Mouse (Mus musculus) neural tube, embryonic 15.5 days (tissue): ENCODE measurements around the gene Plscr5. TPM values are rescaled to one million over a fixed set of nuclear protein-coding genes. Genes with fewer than 3 reads are reported as not detected.
"Not testable (repeated sequence)": the region's sequence is repeated elsewhere in the genome, so short reads cannot be mapped to it uniquely, and the experiment has no call there.

Source experiments
- ATAC-seq: fragments of 200-750 bp; cut with Nextera tagmentation; 2 replicates; pipeline ENCODE4 v1.8.0; 2017; ENCODE audit warnings: mild to moderate bottlenecking, moderate TSS enrichment, moderate library complexity; ENCODE audit not compliant: low FRiP score
- H3K27ac ChIP-seq: fragments of 300-500 bp; sonication (generic); replicated peaks from 2 replicates; pipeline ENCODE4 v1.5.1; 2015; ENCODE audit warnings: mild to moderate bottlenecking, inconsistent platforms
- H3K27me3 ChIP-seq: fragments of 300-500 bp; sonication (generic); replicated peaks from 2 replicates; pipeline ENCODE4 v1.6.1; 2015; ENCODE audit warnings: inconsistent platforms
- H3K36me3 ChIP-seq: fragments of 300-500 bp; sonication (generic); 2 replicates; pipeline ENCODE4 v1.6.1; 2015; ENCODE audit warnings: inconsistent platforms
- H3K4me1 ChIP-seq: fragments of 300-500 bp; sonication (generic); 2 replicates; pipeline ENCODE4 v1.6.1; 2015; ENCODE audit warnings: inconsistent platforms
- H3K4me2 ChIP-seq: fragments of 300-500 bp; sonication (generic); 2 replicates; pipeline ENCODE4 v1.6.1; 2015; ENCODE audit warnings: inconsistent platforms, mild to moderate bottlenecking, moderate library complexity
- H3K4me3 ChIP-seq: fragments of 300-500 bp; sonication (generic); replicated peaks from 2 replicates; pipeline ENCODE4 v1.5.1; 2015; ENCODE audit warnings: mild to moderate bottlenecking, inconsistent platforms
- H3K9ac ChIP-seq: fragments of 300-500 bp; sonication (generic); replicated peaks from 2 replicates; pipeline ENCODE4 v1.6.1; 2015; ENCODE audit warnings: mild to moderate bottlenecking, inconsistent platforms
- H3K9me3 ChIP-seq: fragments of 300-500 bp; sonication (generic); replicated peaks from 2 replicates; pipeline ENCODE4 v1.6.1; 2016; ENCODE audit warnings: inconsistent platforms
- WGBS: fragments of 180-500 bp; shearing (Covaris S2); methylation state at CpG from one replicate; pipeline ENCODE4 v1.1.7; 2015; ENCODE audit warnings: mixed read lengths; 5-methylcytosine and 5-hydroxymethylcytosine counted together
- polyA plus RNA-seq: library from polyadenylated mRNA; unstranded; fragments of >200 nt; fragmentation: Nextera tagmentation; extraction: Ambion mirVana; gene quantifications from 2 replicates; pipeline ENCODE4 v1.2.1, GENCODE M21; 2015

Gene Plscr5
- polyA plus RNA-seq: 0.40 and 0.93 TPM in 2 replicates

GRCm38 (mm10) chr9:92192636-92193035 lies at the start of gene Plscr5:
TSS of gene Plscr5 (plus strand) at chr9:92192936.
- ATAC-seq, H3K9ac ChIP-seq, H3K27me3 ChIP-seq, H3K4me3 ChIP-seq, H3K4me1 ChIP-seq, H3K27ac ChIP-seq, H3K36me3 ChIP-seq, H3K9me3 ChIP-seq, H3K4me2 ChIP-seq: not testable (repeated sequence)
- 82% methylated on average over 9 of the region's 9 CpGs for WGBS

GRCm38 (mm10) chr9:92147555-92148248 lies 45.0 kb upstream of the Plscr5 start:
- no peak overlapping the region for H3K9ac ChIP-seq

GRCm38 (mm10) chr9:92162213-92162612 lies 30.5 kb upstream of the Plscr5 start:
- Histone ChIP-seq H3K27me3 (no peaks in the 10 kb centered on the region), H3K9ac (no peak overlapping the region), H3K27ac (no peak overlapping the region), H3K4me3 (no peak overlapping the region), H3K4me2 (no peak overlapping the region), H3K9me3 (no peaks in the 10 kb centered on the region), H3K36me3 (no peaks in the 10 kb centered on the region), H3K4me1 (no peaks in the 10 kb centered on the region)
- ATAC-seq: no peak
- WGBS: 47% methylated on average over 4 of the region's 4 CpGs

More at GRCm38 (mm10) chr9:92147555-92148248, 45.0 kb upstream of the Plscr5 start:
- no peaks in the 10 kb centered on the region for H3K27me3 ChIP-seq
- H3K4me1 ChIP-seq: no peaks in the 10 kb centered on the region
- no peak overlapping the region for H3K4me2 ChIP-seq
- H3K9me3 ChIP-seq: no peaks in the 10 kb centered on the region
- ATAC-seq: peak; percentile 77
- H3K4me3 ChIP-seq: no peak overlapping the region
- 17% methylated on average over 7 of the region's 7 CpGs for WGBS
- H3K36me3 ChIP-seq: no peaks in the 10 kb centered on the region
- H3K27ac ChIP-seq: no peak overlapping the region

- no peaks in the 10 kb centered on the region for H3K36me3 ChIP-seq
- ATAC-seq: peak; percentile 56
- no peaks in the 10 kb centered on the region for H3K9me3 ChIP-seq
- H3K27ac ChIP-seq: no peak overlapping the region; the same call in 1 of the 2 replicates
- no peak overlapping the region for H3K9ac ChIP-seq
- WGBS: 95% methylated on average over 3 of the region's 3 CpGs
- H3K4me2 ChIP-seq: no peak overlapping the region
- no peak overlapping the region for H3K4me3 ChIP-seq
- peaks cover 8% of the 10 kb centered on the region; the same call in 1 of the 2 replicates for H3K4me1 ChIP-seq
- no peaks in the 10 kb centered on the region for H3K27me3 ChIP-seq
Measured at GRCm38 (mm10) chr9:92173318-92173985, 19.3 kb upstream of the Plscr5 start.

GRCm38 (mm10) chr9:92174176-92175075 lies 18.3 kb upstream of the Plscr5 start:
- Histone ChIP-seq H3K4me2 (peak overlapping the region; percentile 27), H3K9me3 (no peaks in the 10 kb centered on the region), H3K9ac (no peak overlapping the region), H3K4me1 (peaks cover 8% of the 10 kb centered on the region; the same call in 1 of the 2 replicates), H3K4me3 (no peak overlapping the region), H3K27me3 (no peaks in the 10 kb centered on the region), H3K27ac (peak overlapping the region; percentile 37; the same call in 1 of the 2 replicates), H3K36me3 (no peaks in the 10 kb centered on the region)
- 16% methylated on average over 15 of the region's 15 CpGs for WGBS
- ATAC-seq: peak; percentile 81

- Histone ChIP-seq H3K9ac (no peak overlapping the region), H3K4me2 (no peak overlapping the region), H3K4me3 (no peak overlapping the region), H3K27ac (no peak overlapping the region), H3K4me1 (peaks cover 8% of the 10 kb centered on the region; the same call in 1 of the 2 replicates), H3K9me3 (no peaks in the 10 kb centered on the region), H3K36me3 (no peaks in the 10 kb centered on the region), H3K27me3 (no peaks in the 10 kb centered on the region)
- no peak for ATAC-seq
- WGBS: 53% methylated on average over 2 of the region's 2 CpGs
Measured at GRCm38 (mm10) chr9:92178861-92179469, 13.8 kb upstream of the Plscr5 start.

- Histone ChIP-seq H3K36me3 (no peaks in the 10 kb centered on the region), H3K4me1 (no peaks in the 10 kb centered on the region), H3K9ac (no peak overlapping the region), H3K27ac (no peak overlapping the region), H3K27me3 (no peaks in the 10 kb centered on the region), H3K4me2 (no peak overlapping the region), H3K9me3 (no peaks in the 10 kb centered on the region), H3K4me3 (no peak overlapping the region)
- 90% methylated on average over 2 of the region's 2 CpGs for WGBS
- ATAC-seq: no peak
Measured at GRCm38 (mm10) chr9:92191295-92191694, 1.4 kb upstream of the Plscr5 start.

GRCm38 (mm10) chr9:92198408-92198807 lies 5.7 kb downstream of the Plscr5 start:
- WGBS: 62% methylated on average over 3 of the region's 3 CpGs
- Histone ChIP-seq H3K27ac (no peak overlapping the region), H3K9me3 (no peaks in the 10 kb centered on the region), H3K4me3 (no peak overlapping the region), H3K27me3 (no peaks in the 10 kb centered on the region), H3K9ac (no peak overlapping the region), H3K36me3 (no peaks in the 10 kb centered on the region), H3K4me2 (no peak overlapping the region), H3K4me1 (no peaks in the 10 kb centered on the region)
- ATAC-seq: no peak

- no peak for ATAC-seq
Measured at GRCm38 (mm10) chr9:92199564-92199963, 6.8 kb downstream of the Plscr5 start.

GRCm38 (mm10) chr9:92204397-92204796 lies 11.7 kb downstream of the Plscr5 start:
- 79% methylated on average over 2 of the region's 2 CpGs for WGBS
- H3K27me3 ChIP-seq: no peaks in the 10 kb centered on the region
- H3K27ac ChIP-seq: no peak overlapping the region
- no peak overlapping the region for H3K4me3 ChIP-seq
- no peak overlapping the region for H3K4me2 ChIP-seq
- H3K9me3 ChIP-seq: no peaks in the 10 kb centered on the region
- no peaks in the 10 kb centered on the region for H3K36me3 ChIP-seq
- no peak for ATAC-seq
- H3K9ac ChIP-seq: no peak overlapping the region
- H3K4me1 ChIP-seq: no peaks in the 10 kb centered on the region

More at GRCm38 (mm10) chr9:92199564-92199963, 6.8 kb downstream of the Plscr5 start:
- WGBS: 58% methylated on average over 5 of the region's 5 CpGs
- Histone ChIP-seq H3K36me3 (no peaks in the 10 kb centered on the region), H3K4me1 (no peaks in the 10 kb centered on the region), H3K27me3 (no peaks in the 10 kb centered on the region), H3K9ac (no peak overlapping the region), H3K27ac (no peak overlapping the region), H3K4me3 (no peak overlapping the region), H3K4me2 (no peak overlapping the region), H3K9me3 (no peaks in the 10 kb centered on the region)

GRCm38 (mm10) chr9:92207307-92207706 lies 14.6 kb downstream of the Plscr5 start:
- Histone ChIP-seq H3K4me2 (no peak overlapping the region), H3K4me1 (no peaks in the 10 kb centered on the region), H3K27me3 (no peaks in the 10 kb centered on the region), H3K36me3 (no peaks in the 10 kb centered on the region), H3K9me3 (no peaks in the 10 kb centered on the region), H3K9ac (no peak overlapping the region), H3K4me3 (no peak overlapping the region), H3K27ac (no peak overlapping the region)
- ATAC-seq: no peak
- WGBS: 42% methylated on average over 4 of the region's 4 CpGs
